Mouse (Mus musculus): ENCODE measurements around the gene Serpina1f.
"Not testable (repeated sequence)": the region's sequence is repeated elsewhere in the genome, so short reads cannot be mapped to it uniquely, and the experiment has no call there.

Gene Serpina1f

GRCm38 (mm10) chr12:103665286-103665685, 30.0 kb downstream of the Serpina1f start:
- no peak for DNase-seq (ENCODE audit: extremely low spot score, low read depth, low spot score)

GRCm38 (mm10) chr12:103662053-103662452, 33.3 kb downstream of the Serpina1f start:
- not testable (repeated sequence) for DNase-seq (ENCODE audit: extremely low spot score, low read depth, low spot score)

GRCm38 (mm10) chr12:103660076-103660475, 35.3 kb downstream of the Serpina1f start:
- no peak for DNase-seq (ENCODE audit: extremely low spot score, low read depth, low spot score)

- no peak for DNase-seq (ENCODE audit: extremely low spot score, low read depth, low spot score)
Observed at GRCm38 (mm10) chr12:103659171-103659570, 36.2 kb downstream of the Serpina1f start.

GRCm38 (mm10) chr12:103657991-103658390, 37.3 kb downstream of the Serpina1f start:
- no peak for DNase-seq (ENCODE audit: extremely low spot score, low read depth, low spot score)

- no peak for DNase-seq (ENCODE audit: extremely low spot score, low read depth, low spot score)
Observed at GRCm38 (mm10) chr12:103656848-103657626, 38.3 kb downstream of the Serpina1f start, which contains the start of gene Serpina6. Gene Serpina6, minus strand, starts transcription at chr12:103657212.

- DNase-seq (ENCODE audit: extremely low spot score, low read depth, low spot score): no peak
Observed at GRCm38 (mm10) chr12:103655123-103656044, 39.9 kb downstream of the Serpina1f start.

- no peak for DNase-seq (ENCODE audit: extremely low spot score, low read depth, low spot score)
Observed at GRCm38 (mm10) chr12:103653836-103654235, 41.5 kb downstream of the Serpina1f start.

GRCm38 (mm10) chr12:103646314-103646713, 49.0 kb downstream of the Serpina1f start:
- no peak for DNase-seq (ENCODE audit: extremely low spot score, low read depth, low spot score)

- DNase-seq (ENCODE audit: extremely low spot score, low read depth, low spot score): no peak
Observed at GRCm38 (mm10) chr12:103644601-103645000, 50.7 kb downstream of the Serpina1f start.

GRCm38 (mm10) chr12:103643818-103644217, 51.5 kb downstream of the Serpina1f start:
- DNase-seq (ENCODE audit: extremely low spot score, low read depth, low spot score): no peak

- DNase-seq (ENCODE audit: extremely low spot score, low read depth, low spot score): peak; percentile 35
Observed at GRCm38 (mm10) chr12:103643336-103643735, 52.0 kb downstream of the Serpina1f start.
